Mouse (Mus musculus): ENCODE measurements around the gene Tmem19.
A peak's percentile ranks its signal among the peaks of the same experiment; 100 is the strongest.

The Tmem19 gene

DNA sequence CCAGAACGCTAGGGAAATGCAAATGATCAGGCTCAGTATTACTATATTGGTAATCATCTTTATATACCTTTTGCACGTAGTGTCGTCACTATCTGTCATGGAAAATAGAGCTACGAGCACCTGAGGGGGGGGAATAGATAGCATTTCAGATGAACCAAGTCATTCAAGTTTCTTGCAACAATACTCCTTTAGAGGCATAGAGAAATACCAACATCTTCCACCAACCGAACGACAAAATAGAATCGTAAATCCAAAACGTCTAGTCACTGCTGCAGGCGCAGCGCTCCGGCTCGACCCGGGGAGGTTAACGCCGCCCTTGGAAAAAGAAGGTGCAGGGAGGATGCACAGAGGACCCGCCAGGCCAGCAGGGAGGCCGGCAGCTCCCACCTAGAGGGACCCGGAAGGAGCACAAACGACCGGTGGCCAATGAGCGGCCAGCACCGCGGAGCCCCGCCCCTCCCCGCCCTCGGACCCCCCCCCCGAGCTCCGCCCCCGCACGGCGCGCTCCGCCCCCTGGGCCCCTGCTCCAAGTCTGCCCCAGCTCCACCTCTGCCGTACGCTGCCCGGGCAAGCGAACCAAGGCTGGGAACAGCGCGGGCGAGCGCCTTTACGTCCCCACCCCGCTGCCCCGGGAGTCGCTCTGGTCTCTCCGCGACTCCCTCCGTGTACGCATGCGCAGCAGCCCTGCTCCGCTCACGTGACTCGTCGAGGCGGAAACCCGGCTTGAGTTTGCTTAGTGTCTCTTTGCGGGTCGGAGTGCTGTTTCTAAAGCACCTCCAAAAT is at the start of gene Tmem19:
Gene Tmem19 (minus strand): TSS at position 662 of the 783 bp plus-strand sequence.
- DNase-seq: peak; percentile 96

DNA sequence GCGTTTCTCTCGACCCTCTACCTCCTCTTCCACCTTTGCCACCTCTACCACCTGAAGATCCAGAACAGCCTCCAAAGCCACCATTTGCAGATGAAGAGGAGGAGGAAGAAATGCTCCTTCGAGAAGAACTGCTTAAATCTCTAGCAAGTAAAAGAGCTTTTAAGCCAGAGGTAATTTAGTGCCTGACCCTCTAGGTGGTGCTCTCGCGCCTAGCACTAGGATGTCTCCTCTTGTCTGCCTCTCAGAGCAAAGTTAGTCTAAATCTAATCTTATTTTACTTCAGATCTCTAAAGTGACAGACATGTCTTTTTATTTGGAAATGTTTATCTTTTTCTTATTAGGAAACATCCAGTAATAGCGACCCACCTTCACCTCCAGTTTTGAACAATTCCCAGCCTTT is 44.1 kb upstream of the Tmem19 start:
- DNase-seq: peak; percentile 64

DNA sequence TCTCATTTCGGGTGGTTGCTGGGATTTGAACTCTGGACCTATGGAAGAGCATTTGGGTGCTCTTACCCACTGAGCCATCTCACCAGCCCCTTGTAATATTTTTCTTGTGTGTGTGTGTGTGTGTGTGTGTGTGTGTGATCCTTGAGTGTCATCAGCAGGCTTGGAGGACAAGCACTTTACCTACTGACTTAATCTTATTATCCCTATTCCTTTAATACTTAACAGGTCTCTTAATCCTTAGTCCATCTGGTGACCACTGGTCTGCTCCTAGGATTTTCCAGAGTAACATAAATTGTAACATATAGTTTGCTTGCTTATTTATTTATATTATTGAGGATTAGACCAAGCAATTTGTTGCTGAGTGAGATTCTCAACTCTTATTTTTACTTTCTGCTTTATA is 29.6 kb upstream of the Tmem19 start:
- no peak for DNase-seq

GRCm38 (mm10) chr10:115391076-115391475 is 28.8 kb upstream of the Tmem19 start:
- DNase-seq: no peak

- DNase-seq: no peak
Observed at GRCm38 (mm10) chr10:115387891-115388290, 25.6 kb upstream of the Tmem19 start.

GRCm38 (mm10) chr10:115385018-115386002 is 23.0 kb upstream of the Tmem19 start:
- DNase-seq: peak; percentile 78

DNA sequence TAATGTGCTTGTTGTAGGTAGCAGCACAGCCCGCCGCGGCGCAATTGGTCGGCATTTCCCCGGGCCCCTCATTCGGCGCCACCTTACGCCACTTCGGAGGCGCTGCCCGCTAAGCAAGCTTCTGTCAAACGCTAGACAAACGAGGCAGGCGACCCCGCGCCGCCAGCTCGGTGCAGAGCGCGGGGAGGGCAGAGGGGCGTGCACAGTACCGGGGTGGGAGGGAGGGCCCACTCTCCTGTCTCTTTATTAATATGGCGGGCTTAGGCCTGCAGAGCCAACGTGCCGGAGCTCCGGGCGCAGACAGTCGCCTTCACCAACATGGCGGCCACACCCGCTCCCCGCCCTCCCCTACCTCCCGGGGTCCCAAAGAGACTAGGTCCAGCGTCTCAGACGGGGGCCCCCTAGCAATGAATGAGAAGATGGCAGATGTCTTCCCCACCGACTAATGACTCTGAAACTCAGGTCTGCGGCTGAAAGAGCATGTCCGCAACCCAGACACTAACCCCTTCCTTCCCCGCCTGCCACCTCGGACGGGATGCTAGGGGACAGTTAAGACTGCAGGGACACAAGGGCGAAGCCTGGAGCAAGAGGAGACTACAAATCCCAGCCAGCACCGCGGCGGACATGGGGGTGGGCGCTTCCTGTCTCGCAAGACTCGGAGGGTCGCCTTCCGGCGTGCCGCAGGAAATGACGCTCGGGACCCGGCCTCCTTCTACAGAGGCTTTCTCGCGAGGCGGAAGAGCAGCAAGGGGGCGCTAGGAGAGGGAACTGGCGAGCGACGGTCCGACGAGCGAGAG is 22.1 kb upstream of the Tmem19 start, which contains the start of the genes Thap2 and Zfc3h1:
Gene Thap2 (minus strand): TSS at position 223 of the 797 bp plus-strand sequence.
Gene Zfc3h1 (plus strand): TSS at position 739 of the 797 bp plus-strand sequence.
- DNase-seq: peak; percentile 98

DNA sequence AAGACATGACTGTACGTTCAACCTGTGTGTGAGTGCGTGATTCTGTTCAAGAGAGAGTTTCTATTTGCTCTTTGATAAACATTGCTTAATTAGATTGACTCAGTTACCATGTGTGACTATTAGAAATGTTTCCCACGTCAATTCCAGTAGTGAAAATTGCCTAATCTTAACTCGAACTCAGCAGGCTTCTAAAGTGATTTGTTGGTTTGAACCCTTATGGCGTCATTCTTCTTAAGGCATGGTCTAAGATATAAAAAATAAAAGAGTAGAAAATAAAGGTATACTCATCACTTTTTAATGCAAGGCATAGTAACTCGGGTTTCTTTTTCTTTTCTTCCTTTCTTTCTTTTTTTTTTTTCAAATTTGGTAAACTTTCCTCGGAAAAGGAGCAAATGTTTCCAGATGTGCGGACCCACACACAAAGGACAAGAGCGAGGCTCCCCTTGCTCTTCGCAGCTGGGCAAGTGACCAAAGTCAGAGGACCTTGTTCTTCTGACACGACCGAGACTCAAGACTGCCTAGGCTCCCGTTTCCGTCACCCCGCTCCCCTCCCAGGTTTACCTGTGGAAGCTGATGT is 21.4 kb upstream of the Tmem19 start:
- no peak for DNase-seq

- DNase-seq: no peak
Observed at GRCm38 (mm10) chr10:115382846-115383643, 20.7 kb upstream of the Tmem19 start.

DNA sequence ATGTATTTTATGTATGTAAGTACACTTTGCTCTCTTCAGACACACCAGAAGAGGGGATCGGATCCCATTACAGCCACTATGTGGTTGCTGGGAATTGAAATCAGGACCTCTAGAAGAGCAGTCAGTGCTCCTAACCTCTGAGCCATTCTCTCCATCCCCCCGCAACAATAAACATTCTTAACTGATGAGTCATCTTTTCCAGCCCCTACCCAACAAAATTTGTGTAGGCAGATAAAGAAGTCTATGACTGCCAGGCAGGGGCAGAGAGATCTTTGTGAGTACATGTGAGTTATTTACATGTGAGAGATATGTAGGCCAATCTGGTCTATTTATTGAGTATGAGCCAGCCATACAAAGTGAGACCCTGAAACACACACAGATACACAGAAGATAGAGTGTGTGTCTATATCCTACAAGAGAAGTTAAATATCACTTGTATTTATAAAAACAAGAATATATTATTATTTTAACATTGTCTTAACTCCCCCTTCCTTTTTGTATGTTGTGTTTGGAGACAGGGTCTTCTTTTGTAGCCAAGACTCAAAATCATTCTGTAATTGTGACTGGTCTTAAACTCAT is 19.3 kb upstream of the Tmem19 start:
- DNase-seq: no peak

GRCm38 (mm10) chr10:115363151-115363550 is 850 bp upstream of the Tmem19 start:
- peak; percentile 61 for DNase-seq

GRCm38 (mm10) chr10:115362623-115362964 is 293 bp upstream of the Tmem19 start:
- DNase-seq: no peak

GRCm38 (mm10) chr10:115359066-115359465 is 3.2 kb downstream of the Tmem19 start:
- DNase-seq: no peak

DNA sequence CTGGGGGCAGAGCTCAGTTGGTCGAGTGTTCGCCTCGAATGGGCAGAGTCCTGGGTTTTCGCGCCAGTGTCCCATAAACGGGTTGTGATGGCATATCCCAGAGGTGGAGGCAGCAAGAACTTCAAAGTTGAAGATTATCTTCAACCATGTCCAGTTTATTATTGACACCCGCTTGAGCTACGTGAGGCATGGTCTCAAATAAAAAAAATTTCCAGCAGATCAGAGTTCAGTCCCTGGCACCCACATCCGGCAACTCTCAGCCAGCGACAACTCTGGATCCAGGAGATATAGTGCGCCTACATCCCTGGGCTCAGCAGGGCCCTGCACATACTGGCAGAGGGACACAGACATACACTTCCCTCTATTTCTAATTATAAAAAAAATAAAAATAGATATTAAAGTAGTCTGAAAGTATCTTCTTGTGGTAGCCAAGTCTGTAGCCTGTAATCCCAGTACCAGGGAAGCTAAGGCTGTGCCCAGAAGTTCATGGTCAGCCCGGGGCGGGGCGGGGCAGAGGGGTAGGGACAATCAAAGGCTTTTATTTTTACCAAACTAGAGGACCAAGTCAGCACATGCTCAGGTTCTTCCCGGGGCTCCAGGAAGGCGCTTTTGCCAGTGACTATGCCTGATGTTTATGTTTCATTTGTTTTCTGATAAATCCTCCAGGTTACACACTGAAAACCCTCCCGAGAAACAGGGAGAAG is 3.9 kb downstream of the Tmem19 start:
- DNase-seq: no peak

- no peak for DNase-seq
Observed at GRCm38 (mm10) chr10:115356106-115356505, 6.2 kb downstream of the Tmem19 start.

DNA sequence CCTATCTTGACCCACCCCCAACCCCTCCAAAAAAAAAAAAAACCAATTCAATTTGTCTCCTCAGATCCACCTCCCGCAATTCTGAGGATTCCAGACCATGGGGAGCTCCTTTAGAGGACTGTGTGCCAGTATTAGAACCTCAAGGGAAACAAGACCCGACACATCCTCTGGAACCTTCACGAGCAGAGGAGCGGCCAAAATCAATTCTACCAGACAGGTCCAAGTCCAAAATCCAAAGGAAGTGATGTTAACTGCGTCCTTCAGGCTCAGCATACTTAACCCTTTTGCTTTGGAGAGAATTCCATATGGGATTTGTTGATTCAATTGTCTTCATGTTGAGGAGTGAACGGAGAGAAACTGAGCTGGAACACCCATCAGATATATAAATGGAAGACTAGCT is 7.3 kb downstream of the Tmem19 start:
- DNase-seq: no peak

- no peak for DNase-seq
Observed at GRCm38 (mm10) chr10:115354553-115354952, 7.7 kb downstream of the Tmem19 start.

GRCm38 (mm10) chr10:115350810-115351397 is 11.4 kb downstream of the Tmem19 start:
- DNase-seq: no peak

DNA sequence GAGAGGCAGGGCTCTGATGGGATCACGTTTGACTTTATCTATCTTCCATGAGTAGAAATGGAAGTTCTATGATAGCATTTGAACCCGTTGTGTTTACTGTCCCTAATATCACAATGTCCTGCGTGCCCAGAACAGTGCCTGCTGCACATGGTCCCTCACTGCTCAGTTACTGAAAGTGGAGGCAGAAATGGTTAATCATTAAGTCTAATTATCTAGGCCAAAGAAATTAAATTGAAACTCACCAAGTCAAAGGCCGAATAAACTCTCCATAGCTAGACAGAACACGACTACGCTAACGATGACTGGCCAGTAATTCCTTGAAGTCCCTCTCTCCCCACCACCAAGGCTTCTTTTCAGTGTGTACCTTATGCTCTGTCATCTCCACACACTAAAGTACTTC is 12.8 kb downstream of the Tmem19 start:
- DNase-seq: no peak

DNA sequence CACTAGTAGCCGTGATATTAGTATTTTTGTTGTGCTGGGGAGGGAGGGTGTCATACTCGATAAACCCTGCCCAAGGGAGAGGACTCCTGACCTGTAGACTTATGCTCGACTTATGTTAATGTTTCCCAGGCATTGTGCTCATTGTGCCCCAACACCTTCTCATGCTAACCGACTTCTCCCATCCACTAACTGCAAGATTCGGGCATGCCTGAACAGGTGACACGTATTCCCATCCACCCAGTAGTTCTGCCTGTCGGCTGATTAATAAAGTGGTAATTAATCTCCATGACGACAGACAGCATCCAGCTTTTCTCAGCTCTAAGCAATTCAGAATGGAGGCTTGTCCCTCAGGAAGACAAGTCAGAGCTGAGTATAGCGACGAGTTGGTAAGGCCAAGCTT is 13.3 kb downstream of the Tmem19 start:
- DNase-seq: no peak
